Mouse (Mus musculus) liver, postnatal 0 days (tissue): ENCODE results near the gene Stk10.

Experiments used
- CTCF ChIP-seq: sonication (generic); IDR thresholded peaks from 2 replicates; pipeline ENCODE4 v1.5.1; 2016; ENCODE audit warnings: antibody characterized with exemption, low read depth
- EP300 ChIP-seq: IDR thresholded peaks from 2 replicates; pipeline ENCODE4 v1.6.1; 2016; ENCODE audit warnings: antibody characterized with exemption, low read depth, mild to moderate bottlenecking

GRCm38 (mm10) chr11:32551579-32552297 lies 18.6 kb downstream of the Stk10 start:
- no peak for TF ChIP-seq CTCF
- TF ChIP-seq EP300, result no peak
